Mouse (Mus musculus): ENCODE data around the gene Ciao1. TPM values are rescaled to one million over a fixed set of nuclear protein-coding genes. Genes with fewer than 3 reads are reported as not detected.

Gene Ciao1
- polyA plus RNA-seq, 2 experiments: 63.1 to 64.8 TPM

DNA sequence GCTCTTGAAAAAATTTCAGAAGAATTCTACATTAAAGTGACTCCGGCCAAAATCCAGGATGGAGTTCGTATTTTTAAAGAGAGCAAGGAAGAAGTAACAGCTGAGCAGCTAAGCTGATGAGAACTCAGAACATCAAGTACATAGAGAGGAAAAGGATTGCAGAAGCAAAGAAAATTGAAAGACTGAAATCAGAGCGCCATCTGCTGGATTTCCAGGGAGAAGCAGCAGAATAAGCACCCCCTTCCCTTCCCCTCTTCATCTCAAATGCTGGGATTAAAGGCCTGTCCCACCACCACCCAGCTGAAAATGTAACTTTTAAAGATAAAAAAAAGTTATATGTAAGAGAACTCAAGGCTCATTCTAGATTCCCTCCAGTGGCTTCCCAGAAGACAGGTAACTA is 42.7 kb downstream of the Ciao1 start:
- peaks cover 14% of the 10 kb centered on the region for H3K36me3 ChIP-seq (ENCODE audit: control insufficient read depth, insufficient read depth, low read length)
- no peak overlapping the region for H3K9ac ChIP-seq (ENCODE audit: low read depth, low read length, severe bottlenecking)
- peaks cover 11% of the 10 kb centered on the region for H3K4me1 ChIP-seq (ENCODE audit: control insufficient read depth, insufficient read depth, low read length)
- H3K4me2 ChIP-seq (replicated peaks; ENCODE audit: low read depth, low read length, severe bottlenecking): no peak overlapping the region
- no peak for TF ChIP-seq POLR2A (IDR thresholded peaks at IDR 0.05; ENCODE audit: borderline replicate concordance, extremely low read depth, insufficient read depth, insufficient read length)
- H3K27me3 ChIP-seq (ENCODE audit: control insufficient read depth, insufficient read depth, low read length): no peaks in the 10 kb centered on the region
- DNase-seq (ENCODE audit: low spot score) (peak; percentile 74), ATAC-seq (ENCODE audit: low FRiP score, low read depth) (no peak)
- 31% methylated on average over 3 of the region's 3 CpGs for WGBS
- H3K27ac ChIP-seq (replicated peaks; ENCODE audit: low read depth, low read length): no peak overlapping the region
- no peaks in the 10 kb centered on the region for H3K9me3 ChIP-seq (ENCODE audit: control insufficient read depth, low read length)
- H3K4me3 ChIP-seq (replicated peaks; ENCODE audit: low read length): no peak overlapping the region

Other genes with a start within 250 kb of the Ciao1 start
- 10.6 and 12.1 TPM in 2 replicates for gene Ap4e1, start 239.1 kb downstream of the Ciao1 start, polyA plus RNA-seq (2012; rRNA removed)
- 8.9 and 9.5 TPM in 2 replicates for gene Ap4e1, start 239.1 kb downstream of the Ciao1 start, polyA plus RNA-seq (2014; fragmentation: Nextera tagmentation; extraction: Ambion mirVana)
- gene Blvra, start 177.2 kb downstream of the Ciao1 start, polyA plus RNA-seq (2012; rRNA removed): 19.2 and 24.6 TPM in 2 replicates
- gene Blvra, start 177.2 kb downstream of the Ciao1 start, polyA plus RNA-seq (2014; fragmentation: Nextera tagmentation; extraction: Ambion mirVana): 51.4 and 51.6 TPM in 2 replicates
- 42.0 and 59.1 TPM in 2 replicates for gene Ncaph, start 113.9 kb downstream of the Ciao1 start, polyA plus RNA-seq (2012; rRNA removed)
- gene Ncaph, start 113.9 kb downstream of the Ciao1 start, polyA plus RNA-seq (2014; fragmentation: Nextera tagmentation; extraction: Ambion mirVana): 65.0 and 69.0 TPM in 2 replicates
- 10.1 and 11.5 TPM in 2 replicates for gene Itpripl1, start 104.4 kb downstream of the Ciao1 start, polyA plus RNA-seq (2012; rRNA removed)
- 20.9 and 22.4 TPM in 2 replicates for gene Itpripl1, start 104.4 kb downstream of the Ciao1 start, polyA plus RNA-seq (2014; fragmentation: Nextera tagmentation; extraction: Ambion mirVana)
- gene 1810024B03Rik, start 39.5 kb downstream of the Ciao1 start, polyA plus RNA-seq (2012; rRNA removed): 1.1 and 2.4 TPM in 2 replicates
- 1.6 and 1.7 TPM in 2 replicates for gene 1810024B03Rik, start 39.5 kb downstream of the Ciao1 start, polyA plus RNA-seq (2014; fragmentation: Nextera tagmentation; extraction: Ambion mirVana)
- gene Snrnp200, start 39.4 kb downstream of the Ciao1 start, polyA plus RNA-seq (2012; rRNA removed): 75.0 and 75.7 TPM in 2 replicates
- 69.4 and 75.4 TPM in 2 replicates for gene Snrnp200, start 39.4 kb downstream of the Ciao1 start, polyA plus RNA-seq (2014; fragmentation: Nextera tagmentation; extraction: Ambion mirVana)
- 36.2 and 51.2 TPM in 2 replicates for gene Tmem127, start 92 bp upstream of the Ciao1 start, polyA plus RNA-seq (2012; rRNA removed)
- gene Tmem127, start 92 bp upstream of the Ciao1 start, polyA plus RNA-seq (2014; fragmentation: Nextera tagmentation; extraction: Ambion mirVana): 22.7 and 26.6 TPM in 2 replicates
- gene Stard7, start 22.4 kb upstream of the Ciao1 start, polyA plus RNA-seq (2012; rRNA removed): 60.8 and 63.7 TPM in 2 replicates
- gene Stard7, start 22.4 kb upstream of the Ciao1 start, polyA plus RNA-seq (2014; fragmentation: Nextera tagmentation; extraction: Ambion mirVana): 79.0 and 80.8 TPM in 2 replicates
- gene Dusp2, start 88.3 kb upstream of the Ciao1 start, polyA plus RNA-seq (2012; rRNA removed): 5.7 and 7.8 TPM in 2 replicates
- gene Dusp2, start 88.3 kb upstream of the Ciao1 start, polyA plus RNA-seq (2014; fragmentation: Nextera tagmentation; extraction: Ambion mirVana): 7.4 and 7.6 TPM in 2 replicates
- gene Astl, start 90.8 kb upstream of the Ciao1 start, polyA plus RNA-seq (2012; rRNA removed): 0.04 and 0.08 TPM in 2 replicates
- gene Astl, start 90.8 kb upstream of the Ciao1 start, polyA plus RNA-seq (2014; fragmentation: Nextera tagmentation; extraction: Ambion mirVana): 0.14 and 0.40 TPM in 2 replicates
- 0.21 and 0.33 TPM in 2 replicates for gene Adra2b, start 115.4 kb upstream of the Ciao1 start, polyA plus RNA-seq (2012; rRNA removed)
- gene Adra2b, start 115.4 kb upstream of the Ciao1 start, polyA plus RNA-seq (2014; fragmentation: Nextera tagmentation; extraction: Ambion mirVana): 0.48 and 0.52 TPM in 2 replicates
- 0.31 and 0.37 TPM in 2 replicates for gene Gpat2, start 177.4 kb upstream of the Ciao1 start, polyA plus RNA-seq (2012; rRNA removed)
- 0.14 and 0.39 TPM in 2 replicates for gene Gpat2, start 177.4 kb upstream of the Ciao1 start, polyA plus RNA-seq (2014; fragmentation: Nextera tagmentation; extraction: Ambion mirVana)
- gene Fahd2a, start 196.7 kb upstream of the Ciao1 start, polyA plus RNA-seq (2012; rRNA removed): 14.6 and 22.2 TPM in 2 replicates
- 20.8 and 24.9 TPM in 2 replicates for gene Fahd2a, start 196.7 kb upstream of the Ciao1 start, polyA plus RNA-seq (2014; fragmentation: Nextera tagmentation; extraction: Ambion mirVana)